Mouse (Mus musculus) megakaryocyte, adult 5-6 weeks (primary cell): ENCODE data around the gene Grik2. TPM values are rescaled to one million over a fixed set of nuclear protein-coding genes. Genes with fewer than 3 reads are reported as not detected.

ENCODE experiments used
- ATAC-seq: 2 replicates; pipeline ENCODE4 v1.8.0; 2016; ENCODE audit warnings: mild to moderate bottlenecking, inconsistent platforms; ENCODE audit not compliant: poor library complexity, severe bottlenecking
- total RNA-seq, 2 experiments: library from RNA; stranded (forward) in 1 of 2; stranded (reverse) in 1 of 2; fragments of 153-499, 151-499 nt in 1 of 2; fragments of 221-1000, 200-1000 nt in 1 of 2; gene quantifications; 2 replicates each; pipeline versions ENCODE4 v1.2.3 to v1.2.4; 2015 to 2017

Gene Grik2
- total RNA-seq (2015) (not detected in 2 replicates), total RNA-seq (2017) (not detected in 2 replicates)

DNA sequence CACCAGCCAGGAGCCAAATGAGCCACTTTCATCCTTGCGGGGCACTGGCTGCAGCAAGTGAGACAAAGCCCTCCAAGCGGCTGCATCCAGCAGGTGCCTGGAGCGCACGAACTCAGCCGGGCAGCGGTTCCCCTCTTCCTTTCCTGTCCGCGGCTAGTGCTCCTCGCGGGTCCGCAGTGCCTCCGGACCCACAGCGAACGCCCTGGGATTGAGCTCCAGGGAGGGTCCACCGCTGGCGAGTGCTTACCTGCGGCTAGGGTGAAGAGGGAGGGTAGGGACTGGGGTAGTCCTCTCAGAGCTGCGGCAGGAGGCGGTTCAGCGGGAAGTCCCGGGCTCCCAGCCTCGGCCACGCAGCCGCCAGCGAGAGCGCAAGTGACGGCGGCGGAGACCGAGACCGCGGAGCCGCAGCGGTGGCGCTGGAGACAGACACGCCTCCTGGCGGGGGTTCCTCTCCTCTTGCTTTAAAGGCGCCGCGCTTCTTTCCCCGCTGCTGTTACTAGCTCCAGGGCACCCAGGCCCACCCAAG, at the start of gene Grik2:
Gene Grik2 (minus strand): TSS at position 386 of the 526 bp plus-strand sequence.
- no peak for ATAC-seq

DNA sequence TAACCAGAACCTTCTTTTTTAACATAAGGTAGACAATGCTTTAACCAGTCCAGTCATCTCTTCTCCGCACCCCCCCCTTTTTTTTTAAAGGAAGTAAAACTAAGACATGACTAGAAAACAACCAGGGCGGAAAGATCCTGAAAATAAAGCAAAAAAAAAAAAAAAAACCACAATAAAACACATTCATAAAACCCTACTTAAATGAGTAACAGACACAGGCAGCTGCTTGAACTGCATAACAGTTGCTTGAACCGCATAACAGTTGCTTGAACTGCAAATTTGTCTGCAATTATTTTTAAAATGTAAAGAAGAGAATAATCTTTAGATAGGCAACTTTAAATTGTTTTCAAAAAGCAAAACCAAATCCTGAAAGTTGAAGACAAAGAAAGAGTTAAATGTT, 45.8 kb upstream of the Grik2 start:
- no peak for ATAC-seq

- no peak for ATAC-seq
These were observed 18.7 kb upstream of the Grik2 start for GRCm38 (mm10) chr10:49807276-49807675.

DNA sequence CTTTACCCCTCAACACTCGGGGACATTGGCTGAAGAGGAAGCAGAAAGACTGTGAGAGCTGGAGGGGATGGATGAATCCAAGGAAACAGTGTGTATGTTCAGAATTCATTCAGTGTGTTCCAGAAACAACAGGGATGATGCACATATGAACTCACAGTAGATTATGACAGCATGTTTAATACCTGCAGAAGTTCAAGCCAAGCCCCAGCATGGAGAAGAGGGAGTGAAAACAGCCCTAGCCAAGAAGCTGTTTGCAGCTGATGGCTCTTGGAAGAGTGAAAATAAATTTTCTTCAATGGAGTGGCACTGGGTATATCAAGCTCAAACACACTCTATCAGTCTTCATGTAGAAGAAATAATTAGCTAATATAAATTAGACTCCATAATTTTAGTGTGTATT, 12.4 kb upstream of the Grik2 start:
- ATAC-seq: no peak

- no peak for ATAC-seq
These were observed 5.6 kb upstream of the Grik2 start for GRCm38 (mm10) chr10:49794129-49794528.

GRCm38 (mm10) chr10:49790326-49790725, 1.8 kb upstream of the Grik2 start:
- ATAC-seq: no peak

- no peak for ATAC-seq
These were observed 1.1 kb upstream of the Grik2 start for GRCm38 (mm10) chr10:49789711-49790110.

DNA sequence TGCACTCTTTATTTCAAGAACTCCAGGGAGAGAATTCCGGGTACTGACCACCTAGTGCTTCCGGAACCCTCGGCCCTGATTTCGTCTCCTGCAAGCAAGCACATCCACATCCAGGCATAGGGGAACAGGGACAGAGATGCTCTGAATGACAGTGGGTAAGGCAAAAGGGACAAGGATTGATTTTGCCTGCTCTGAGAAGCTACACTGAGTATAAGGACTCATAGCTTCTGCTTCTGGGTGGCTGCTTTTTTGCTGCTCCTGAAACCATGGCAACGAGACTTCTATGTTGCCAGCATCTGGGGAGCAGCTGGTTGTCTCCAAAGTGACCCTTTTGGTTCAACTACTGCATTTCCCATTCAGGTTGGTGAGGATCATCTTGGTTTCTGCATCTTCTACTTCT, 348 bp upstream of the Grik2 start:
- ATAC-seq: no peak

DNA sequence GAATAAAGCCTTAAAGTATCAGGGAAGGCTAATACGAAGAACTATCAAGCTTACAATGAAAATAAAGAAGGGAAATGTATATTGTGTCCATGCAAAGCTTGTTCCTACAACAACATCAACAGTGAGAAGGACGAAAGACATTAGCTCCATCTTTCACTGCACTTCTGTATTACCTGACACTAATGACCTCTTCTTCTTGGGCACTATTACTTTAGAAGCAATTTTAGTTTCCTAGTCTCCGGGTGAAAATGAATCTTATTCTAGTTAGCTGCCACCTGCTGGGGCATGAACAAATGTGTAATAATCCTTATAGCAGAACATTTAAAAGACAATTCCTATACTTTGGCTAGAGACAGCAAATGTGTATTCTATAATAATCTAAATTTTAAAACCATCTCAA, 1.9 kb downstream of the Grik2 start:
- ATAC-seq: no peak

- ATAC-seq: no peak
These were observed 3.1 kb downstream of the Grik2 start for GRCm38 (mm10) chr10:49785477-49785876.

GRCm38 (mm10) chr10:49784831-49785230, 3.7 kb downstream of the Grik2 start:
- ATAC-seq: no peak

DNA sequence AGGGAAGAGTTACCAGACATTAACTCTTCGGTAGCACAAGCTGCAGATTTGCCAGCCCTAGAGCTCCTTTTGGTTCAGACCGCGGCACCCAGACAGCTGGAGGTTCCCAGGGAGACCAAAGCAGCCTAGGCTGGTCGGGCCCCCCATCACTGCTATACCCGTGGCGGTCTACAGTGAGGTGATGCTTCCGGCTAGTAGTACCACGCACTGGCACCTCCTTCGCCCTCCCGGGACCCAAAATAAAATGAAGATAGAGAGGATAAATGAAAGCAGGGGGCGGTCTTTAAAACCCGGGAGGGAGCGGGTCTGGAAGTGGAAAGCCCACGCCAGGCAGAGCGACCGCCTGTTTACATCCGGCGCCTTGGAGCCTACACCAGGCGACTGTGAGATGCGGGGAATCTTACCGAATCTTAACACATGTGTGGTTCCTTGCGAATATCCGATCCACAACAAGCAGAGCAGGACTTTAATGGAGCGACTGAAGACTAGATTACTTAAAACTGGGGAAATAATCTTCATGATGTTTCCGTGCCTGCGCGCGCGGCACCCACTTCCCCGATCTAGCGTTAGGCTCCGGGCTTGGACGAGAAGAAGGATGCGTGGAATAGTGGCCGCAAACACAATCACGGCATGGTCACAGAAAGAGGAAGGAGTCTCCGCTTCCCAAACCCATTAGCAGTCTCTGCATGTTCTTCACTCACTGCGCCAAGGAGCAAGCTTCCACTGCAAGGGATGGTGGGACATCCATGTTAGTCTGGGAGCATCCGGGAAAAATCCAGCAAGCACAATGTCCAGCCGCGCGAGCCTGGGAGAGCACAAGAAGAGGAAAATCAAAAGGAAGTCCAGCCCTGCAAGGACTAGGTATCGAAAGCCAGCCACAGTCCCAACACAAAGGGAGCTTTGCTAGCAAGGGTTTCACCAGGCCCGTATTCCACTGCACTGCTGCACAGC, 5.5 kb downstream of the Grik2 start:
- ATAC-seq: no peak

- no peak for ATAC-seq
These were observed 6.5 kb downstream of the Grik2 start for GRCm38 (mm10) chr10:49782061-49782460.

- no peak for ATAC-seq
These were observed 8.1 kb downstream of the Grik2 start for GRCm38 (mm10) chr10:49780430-49780829.

DNA sequence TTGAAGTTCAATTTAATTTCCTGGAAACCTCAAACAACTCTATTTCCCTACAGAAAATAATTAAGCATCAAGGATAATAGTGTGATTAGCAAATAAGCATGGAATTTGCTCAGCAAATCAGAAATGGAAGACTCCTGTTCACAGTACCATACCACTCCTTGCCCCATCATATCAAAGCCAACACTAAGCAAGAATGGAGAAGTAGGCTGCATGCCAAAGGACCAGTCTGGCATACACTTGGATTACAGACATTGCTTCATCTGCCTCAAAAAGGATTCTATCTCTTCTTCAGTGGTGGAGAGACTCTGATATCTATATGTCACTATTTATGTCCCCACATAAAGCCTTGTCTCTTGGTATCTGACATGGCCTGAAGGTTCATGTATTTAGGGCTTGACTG, 19.7 kb downstream of the Grik2 start:
- ATAC-seq: no peak

DNA sequence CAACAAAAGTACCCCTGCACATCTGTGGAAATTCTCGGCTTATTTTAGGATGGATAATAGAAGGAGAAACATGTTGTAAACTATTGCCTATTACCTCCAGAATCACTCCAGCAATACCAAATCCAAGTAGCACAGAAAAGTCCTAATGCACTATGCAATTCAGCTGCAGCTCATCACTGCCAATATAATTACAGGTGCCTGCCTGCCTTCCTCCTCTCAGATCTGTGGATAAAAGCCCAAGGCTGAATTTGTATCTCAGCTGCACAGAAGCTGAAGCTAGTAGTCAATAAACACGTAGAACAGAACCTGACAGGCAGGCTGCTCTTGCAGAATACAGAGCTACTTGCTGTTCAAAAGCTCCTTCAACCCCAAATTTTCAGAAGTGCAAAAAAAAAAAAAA, 21.0 kb downstream of the Grik2 start:
- no peak for ATAC-seq

GRCm38 (mm10) chr10:49762607-49763006, 26.0 kb downstream of the Grik2 start:
- no peak for ATAC-seq

DNA sequence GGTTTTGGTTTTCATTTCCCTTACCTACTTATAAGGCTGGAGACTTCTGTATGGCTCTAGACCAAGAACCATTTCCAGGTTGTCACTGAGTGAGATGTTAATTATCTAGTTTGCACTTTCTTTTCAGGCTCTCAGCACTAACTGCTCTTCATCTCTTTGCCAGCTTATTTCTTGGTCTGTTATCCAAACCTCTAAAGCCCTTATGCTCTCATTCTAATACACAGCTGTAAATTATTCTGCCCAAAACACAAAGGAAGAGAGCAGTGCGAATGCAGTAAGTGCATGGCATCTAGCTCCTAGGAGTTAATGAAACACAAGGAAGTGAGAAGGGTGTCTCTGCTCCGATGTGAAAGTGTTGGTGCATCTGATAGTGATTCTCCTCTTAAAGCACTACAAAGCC, 36.8 kb downstream of the Grik2 start:
- no peak for ATAC-seq

- ATAC-seq: no peak
These were observed 56.7 kb downstream of the Grik2 start for GRCm38 (mm10) chr10:49731841-49732240.

- ATAC-seq: no peak
These were observed 64.9 kb downstream of the Grik2 start for GRCm38 (mm10) chr10:49723706-49724105.

GRCm38 (mm10) chr10:49716856-49717255, 71.7 kb downstream of the Grik2 start:
- ATAC-seq: no peak

- no peak for ATAC-seq
These were observed 78.8 kb downstream of the Grik2 start for GRCm38 (mm10) chr10:49709748-49710147.
